Mouse (Mus musculus): ENCODE results near the gene Arpc4.

GRCm38 (mm10) chr6:113392015-113392386, 14.1 kb downstream of the Arpc4 start:
- no peak for TF ChIP-seq CTCF (conservative IDR thresholded peaks at IDR 0.05 in 1 of 2, IDR thresholded peaks at IDR 0.05 in 1 of 2; ENCODE audit: low read depth in 2 of 2, low read length in 2 of 2)
- no peak for TF ChIP-seq IRF4 (IDR thresholded peaks at IDR 0.05; ENCODE audit: low read depth, low read length)
- no peak; the same call in 1 of the 2 replicates for TF ChIP-seq POLR2A (IDR thresholded peaks at IDR 0.05; ENCODE audit: low read depth, low read length)
- TF ChIP-seq JUND (conservative IDR thresholded peaks at IDR 0.05; ENCODE audit: low read depth, low read length): no peak
- no peak for TF ChIP-seq ZNF384 (IDR thresholded peaks at IDR 0.05; ENCODE audit: low read depth, low read length)
- TF ChIP-seq BHLHE40 (IDR thresholded peaks at IDR 0.05; ENCODE audit: low read depth, low read length): no peak
- TF ChIP-seq MAFK (IDR thresholded peaks at IDR 0.05; ENCODE audit: insufficient replicate concordance, low read length): no peak
- TF ChIP-seq MAX (IDR thresholded peaks at IDR 0.05; ENCODE audit: low read length): no peak
- TF ChIP-seq TBP (conservative IDR thresholded peaks at IDR 0.05; ENCODE audit: low read depth, low read length): no peak
- no peak for TF ChIP-seq KAT2A (IDR thresholded peaks at IDR 0.05; ENCODE audit: insufficient replicate concordance, low read length)
- no peak for TF ChIP-seq MEF2A (IDR thresholded peaks at IDR 0.05; ENCODE audit: borderline replicate concordance, low read depth, low read length)
- TF ChIP-seq POLR2AphosphoS2 (IDR thresholded peaks at IDR 0.05; ENCODE audit: low read depth, low read length): no peak
